Mouse (Mus musculus) heart, embryonic 16.5 days (tissue): ENCODE measurements around the gene Ttll8. TPM values are rescaled to one million over a fixed set of nuclear protein-coding genes. Genes with fewer than 3 reads are reported as not detected.
A peak's percentile ranks its signal among the peaks of the same experiment; 100 is the strongest.

Experiments used
- ATAC-seq: fragments of 200-750 bp; cut with Nextera tagmentation; replicated peaks from 2 replicates; pipeline ENCODE4 v1.8.0; 2017; ENCODE audit warnings: moderate number of reproducible peaks; ENCODE audit not compliant: insufficient read depth, low FRiP score; ENCODE audit errors: extremely low read depth
- H3K27ac ChIP-seq: fragments of 300-500 bp; sonication (generic); 2 replicates; pipeline ENCODE4 v1.5.1; 2014; ENCODE audit warnings: mild to moderate bottlenecking, low read length, control low read depth, moderate library complexity
- H3K27me3 ChIP-seq: fragments of 300-500 bp; sonication (generic); 2 replicates; pipeline ENCODE4 v1.6.1; 2014; ENCODE audit warnings: low read length, mixed read lengths; ENCODE audit not compliant: control insufficient read depth, insufficient read depth
- H3K36me3 ChIP-seq: fragments of 300-500 bp; sonication (generic); 2 replicates; pipeline ENCODE4 v1.6.1; 2014; ENCODE audit not compliant: control insufficient read depth, insufficient read depth
- H3K4me1 ChIP-seq: fragments of 300-500 bp; sonication (generic); 2 replicates; pipeline ENCODE4 v1.6.1; 2014; ENCODE audit warnings: low read length, mixed read lengths; ENCODE audit not compliant: control insufficient read depth, insufficient read depth
- H3K4me2 ChIP-seq: fragments of 300-500 bp; sonication (generic); 2 replicates; pipeline ENCODE4 v1.6.1; 2014; ENCODE audit warnings: low read depth, mild to moderate bottlenecking, control low read depth, low read length
- H3K4me3 ChIP-seq: fragments of 300-500 bp; sonication (generic); 2 replicates; pipeline ENCODE4 v1.5.1; 2014; ENCODE audit warnings: mild to moderate bottlenecking, control low read depth, low read length
- H3K9ac ChIP-seq: fragments of 300-500 bp; sonication (generic); 2 replicates; pipeline ENCODE4 v1.6.1; 2014; ENCODE audit warnings: low read length, control low read depth
- H3K9me3 ChIP-seq: fragments of 300-500 bp; sonication (generic); replicated peaks from 2 replicates; pipeline ENCODE4 v1.6.1; 2016; ENCODE audit warnings: low read length; ENCODE audit not compliant: control insufficient read depth
- WGBS: fragments of 180-500 bp; shearing (Covaris S2); extraction: QIAGEN DNeasy Blood & Tissue Kit; methylation state at CpG from one replicate; pipeline ENCODE4 v1.1.7; 2014; 5-methylcytosine and 5-hydroxymethylcytosine counted together
- polyA plus RNA-seq: library from polyadenylated mRNA; unstranded; fragments of >200 nt; fragmentation: Nextera tagmentation; extraction: Ambion mirVana; gene quantifications from 2 replicates; pipeline ENCODE4 v1.2.1, GENCODE M21; 2015

Gene Ttll8
- polyA plus RNA-seq, 1 experiment from 2014 or later, result not detected

DNA sequence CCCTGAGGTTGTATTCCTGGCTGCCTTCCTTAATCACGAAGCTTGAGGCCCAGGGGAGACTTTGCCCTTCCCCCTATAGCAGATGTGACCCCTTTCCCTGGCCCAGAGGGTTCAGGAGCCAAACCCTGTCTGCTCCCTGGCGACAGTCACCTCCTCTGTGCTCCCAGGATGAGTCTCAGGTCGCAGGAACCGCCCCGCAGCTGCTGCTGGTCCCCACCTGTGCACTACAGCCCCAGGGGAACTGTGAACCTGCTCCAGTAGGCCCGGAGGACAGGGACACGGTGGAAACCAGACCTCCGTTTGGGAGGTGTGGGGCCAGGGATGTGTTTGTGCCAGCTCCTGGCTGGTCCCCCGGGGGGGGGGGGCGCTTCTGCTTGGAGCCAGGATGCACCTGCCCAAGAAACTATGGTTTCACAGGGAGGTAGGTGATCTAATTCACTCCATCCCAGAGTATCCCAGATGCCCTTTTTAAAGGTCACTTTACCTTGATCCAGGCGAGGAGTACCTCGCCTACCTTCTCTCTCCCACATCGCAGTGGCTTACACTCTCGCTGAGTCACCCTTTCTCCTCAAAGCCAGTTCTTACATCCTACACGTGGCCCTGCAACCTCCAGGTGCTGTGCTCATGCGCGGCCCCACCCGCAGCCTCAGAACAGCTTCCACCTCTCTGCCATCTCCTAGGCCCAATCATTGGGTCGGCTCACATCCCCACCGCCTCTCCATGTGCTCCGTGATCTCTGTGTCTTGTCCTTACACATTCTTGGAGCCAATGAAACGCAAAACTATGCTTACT lies 72.8 kb downstream of the Ttll8 start:
- Histone ChIP-seq H3K4me1 (no peaks in the 10 kb centered on the region), H3K36me3 (no peaks in the 10 kb centered on the region), H3K4me3 (no peak overlapping the region), H3K9me3 (no peaks in the 10 kb centered on the region), H3K27me3 (no peaks in the 10 kb centered on the region), H3K4me2 (no peak overlapping the region), H3K27ac (no peak overlapping the region), H3K9ac (no peak overlapping the region)
- ATAC-seq, result no peak
- WGBS, result 60% methylated on average over 22 of the region's 22 CpGs

DNA sequence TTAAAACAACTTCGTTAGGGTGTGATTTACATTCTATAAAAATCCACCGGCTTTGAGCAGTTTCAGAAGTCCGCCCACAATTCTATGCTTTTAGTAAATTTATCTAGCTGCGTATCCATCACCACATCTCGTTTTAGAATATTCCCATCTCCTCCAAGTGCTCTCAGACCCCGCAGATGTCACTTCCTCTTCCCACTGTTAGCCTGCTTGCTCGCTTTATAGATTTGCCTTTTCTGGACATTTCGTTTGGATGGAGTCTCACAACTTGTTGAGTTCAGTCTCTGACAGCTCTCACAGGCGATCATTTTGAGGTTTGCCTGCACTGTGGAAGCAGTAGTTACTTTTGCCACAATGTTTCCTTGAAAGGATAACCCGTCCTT lies 77.2 kb downstream of the Ttll8 start:
- no peak overlapping the region for H3K4me3 ChIP-seq
- no peak for ATAC-seq
- no peak overlapping the region for H3K4me2 ChIP-seq
- H3K36me3 ChIP-seq, result no peaks in the 10 kb centered on the region
- no peak overlapping the region for H3K9ac ChIP-seq
- WGBS, result 81% methylated on average over 10 of the region's 10 CpGs
- peaks cover 10% of the 10 kb centered on the region for H3K4me1 ChIP-seq
- no peak overlapping the region for H3K27ac ChIP-seq
- no peaks in the 10 kb centered on the region for H3K9me3 ChIP-seq
- no peaks in the 10 kb centered on the region for H3K27me3 ChIP-seq

DNA sequence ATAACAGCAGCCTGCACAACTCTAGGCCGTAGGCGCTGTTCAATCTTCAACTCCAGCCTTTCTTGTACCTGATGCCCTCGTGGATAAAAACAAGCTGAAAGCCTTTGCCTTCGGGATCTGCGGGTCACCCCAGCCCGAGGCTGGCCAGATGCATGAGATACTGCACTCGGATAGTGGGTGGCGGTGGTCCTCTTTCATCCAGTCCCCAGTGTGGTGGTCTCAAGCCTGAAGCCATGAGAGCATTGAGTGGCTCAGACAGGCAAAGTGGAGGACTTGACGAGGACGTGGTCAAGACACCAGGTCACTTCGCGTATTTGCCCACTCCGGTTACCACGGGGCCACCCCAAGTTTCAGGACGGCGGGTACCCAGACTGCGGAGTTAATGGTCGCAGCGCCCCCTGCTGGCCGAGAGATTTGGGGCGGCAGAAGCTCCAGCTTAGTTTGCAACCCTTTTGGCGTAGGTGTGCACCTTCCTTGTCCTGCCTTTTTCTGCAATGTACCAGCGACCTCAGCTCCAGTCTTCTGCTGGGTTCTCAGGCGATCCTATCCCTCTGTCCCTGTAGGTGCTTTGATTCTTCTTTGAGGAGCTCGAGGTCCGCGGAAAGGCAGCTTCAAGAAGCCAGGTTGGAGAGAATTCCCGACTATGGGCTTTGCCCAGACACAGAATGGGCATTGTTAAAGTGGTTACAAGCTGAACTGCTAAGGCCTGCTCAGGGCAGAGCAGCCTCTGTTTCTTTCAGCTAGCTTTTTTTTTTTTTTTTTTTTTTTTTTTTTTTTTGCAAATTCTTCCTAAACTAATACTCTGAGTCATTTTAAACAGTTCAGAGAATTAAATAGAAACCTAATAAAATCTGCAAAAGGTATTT lies 77.8 kb downstream of the Ttll8 start:
- no peak overlapping the region; the same call in 1 of the 2 replicates for H3K9ac ChIP-seq
- 12% methylated on average over 28 of the region's 28 CpGs for WGBS
- H3K9me3 ChIP-seq, result no peaks in the 10 kb centered on the region
- peak overlapping the region; percentile 43; the same call in 1 of the 2 replicates for H3K4me2 ChIP-seq
- H3K27me3 ChIP-seq, result no peaks in the 10 kb centered on the region
- ATAC-seq, result peak; percentile 34; the same call in 1 of the 2 replicates
- no peaks in the 10 kb centered on the region for H3K36me3 ChIP-seq
- H3K27ac ChIP-seq, result no peak overlapping the region
- no peak overlapping the region for H3K4me3 ChIP-seq
- peaks cover 10% of the 10 kb centered on the region for H3K4me1 ChIP-seq

DNA sequence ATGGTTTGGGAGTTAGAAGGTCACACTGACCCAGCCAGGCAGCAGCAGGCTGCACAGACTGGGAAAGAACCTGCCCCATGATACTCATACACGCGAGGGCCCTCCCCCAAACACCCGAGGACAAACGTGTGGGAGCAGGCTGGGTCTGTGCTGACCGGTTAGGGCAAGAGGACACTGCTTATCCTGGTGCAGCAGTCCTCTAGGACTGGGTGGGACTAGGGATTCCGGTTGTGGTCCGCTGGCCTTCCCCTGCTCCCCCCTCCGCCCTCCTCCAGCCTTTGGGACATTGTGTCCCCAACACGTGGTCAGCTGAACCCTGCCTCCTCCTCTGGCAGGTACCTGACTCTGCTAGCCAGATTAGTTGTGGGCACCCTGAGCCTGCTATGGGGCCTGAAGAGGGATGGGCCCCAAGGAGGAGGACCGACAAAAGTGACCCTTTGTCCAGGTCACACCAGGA lies 78.6 kb downstream of the Ttll8 start:
- no peaks in the 10 kb centered on the region for H3K36me3 ChIP-seq
- H3K9ac ChIP-seq, result peak overlapping the region; percentile 24; the same call in 1 of the 2 replicates
- no peaks in the 10 kb centered on the region for H3K9me3 ChIP-seq
- no peaks in the 10 kb centered on the region for H3K27me3 ChIP-seq
- H3K27ac ChIP-seq, result no peak overlapping the region
- H3K4me2 ChIP-seq, result no peak overlapping the region
- peak; percentile 51 for ATAC-seq
- H3K4me1 ChIP-seq, result peaks cover 10% of the 10 kb centered on the region
- WGBS, result 31% methylated on average over 10 of the region's 10 CpGs
- no peak overlapping the region for H3K4me3 ChIP-seq

DNA sequence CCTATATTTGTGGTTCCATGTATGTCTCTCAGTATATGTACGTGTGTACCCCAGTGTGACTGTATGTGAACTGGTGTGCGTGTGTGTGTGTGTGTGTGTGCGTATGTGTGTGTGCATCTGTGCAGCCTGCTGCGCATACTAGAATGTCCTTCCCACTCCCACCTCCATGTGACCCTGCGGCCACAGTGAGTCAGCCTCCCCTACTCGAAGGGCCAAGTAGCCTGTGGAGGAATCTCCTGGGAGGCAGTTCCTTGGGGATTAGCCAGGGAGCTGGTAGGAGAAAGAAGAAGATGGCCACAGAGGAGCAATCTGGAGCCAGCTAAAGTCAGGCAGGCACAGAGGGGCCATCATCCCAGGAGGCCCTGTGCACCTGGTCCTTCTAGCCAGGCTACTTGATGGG lies 79.7 kb downstream of the Ttll8 start:
- whole genome bisulfite sequencing, result 79% methylated on average over 6 of the region's 6 CpGs
- Histone ChIP-seq H3K27me3 (no peaks in the 10 kb centered on the region), H3K4me2 (no peak overlapping the region), H3K4me1 (peaks cover 10% of the 10 kb centered on the region), H3K27ac (no peak overlapping the region), H3K4me3 (no peak overlapping the region), H3K9ac (no peak overlapping the region), H3K9me3 (no peaks in the 10 kb centered on the region), H3K36me3 (no peaks in the 10 kb centered on the region)
- no peak for ATAC-seq

DNA sequence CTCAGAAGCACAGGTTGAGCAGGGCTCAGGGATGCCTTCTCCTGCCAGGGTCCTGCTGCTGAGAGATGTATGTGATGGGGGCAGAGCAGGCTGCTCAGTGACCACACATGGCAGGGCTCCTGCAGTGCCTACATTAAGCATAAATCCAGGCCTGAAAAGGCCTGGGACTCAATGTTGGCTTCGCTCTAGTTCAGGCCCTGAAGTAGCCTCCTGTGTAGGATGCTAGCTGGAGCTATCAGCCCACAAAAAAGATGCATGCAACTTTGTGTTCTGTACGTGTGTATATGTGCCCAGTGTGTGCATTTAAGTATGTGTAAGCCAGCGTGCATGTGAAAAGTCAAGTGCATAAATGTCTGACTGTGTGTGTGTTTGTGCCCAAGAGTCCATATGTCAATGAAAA lies 80.2 kb downstream of the Ttll8 start:
- no peak for ATAC-seq
- Histone ChIP-seq H3K27me3 (no peaks in the 10 kb centered on the region), H3K4me2 (no peak overlapping the region), H3K9me3 (no peaks in the 10 kb centered on the region), H3K36me3 (no peaks in the 10 kb centered on the region), H3K9ac (no peak overlapping the region), H3K27ac (no peak overlapping the region), H3K4me1 (peaks cover 10% of the 10 kb centered on the region), H3K4me3 (no peak overlapping the region)
- WGBS, result 85% methylated on average over 3 of the region's 3 CpGs

DNA sequence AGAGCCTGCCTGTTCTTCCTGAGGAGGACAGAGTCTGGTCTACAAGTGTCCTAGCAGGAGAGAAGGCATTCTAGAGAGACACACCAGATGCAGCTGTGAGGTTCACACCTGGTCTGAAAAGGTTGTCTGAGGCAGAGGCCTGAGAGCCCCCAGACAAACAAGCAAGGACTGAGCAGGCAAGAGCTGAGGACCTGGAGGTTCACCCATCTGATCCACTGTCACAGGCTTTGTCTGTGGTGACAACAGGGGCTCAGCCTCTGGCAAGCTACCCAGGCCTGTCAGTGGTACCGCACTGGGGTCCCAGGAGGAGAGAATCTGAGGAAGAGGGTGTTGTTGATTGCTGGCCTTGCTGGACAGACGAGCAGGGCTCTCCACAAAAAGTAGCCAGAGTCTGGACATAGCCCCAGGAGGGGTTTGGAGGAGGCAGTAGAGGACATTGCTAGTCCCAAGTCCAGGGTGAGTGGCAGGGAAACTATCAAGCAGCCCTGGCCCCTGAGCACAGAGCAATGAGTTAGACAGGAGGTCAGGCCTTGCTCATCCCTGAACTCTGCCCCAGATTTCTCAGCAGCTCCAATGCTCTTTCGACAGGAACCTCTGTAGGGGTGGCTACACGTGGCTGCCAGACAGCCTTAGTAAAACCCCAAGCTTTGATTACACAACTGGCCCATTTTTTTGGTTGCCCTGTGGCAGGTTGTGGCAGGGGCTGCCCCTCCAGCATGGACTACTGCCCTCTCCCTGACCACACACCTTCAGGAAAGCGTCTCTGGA lies 83.6 kb downstream of the Ttll8 start:
- Histone ChIP-seq H3K27me3 (no peaks in the 10 kb centered on the region), H3K4me3 (no peak overlapping the region), H3K9ac (no peak overlapping the region), H3K4me2 (no peak overlapping the region), H3K36me3 (no peaks in the 10 kb centered on the region), H3K9me3 (no peaks in the 10 kb centered on the region), H3K27ac (no peak overlapping the region), H3K4me1 (peaks cover 30% of the 10 kb centered on the region)
- ATAC-seq, result no peak
- WGBS, result 74% methylated on average over 5 of the region's 5 CpGs

DNA sequence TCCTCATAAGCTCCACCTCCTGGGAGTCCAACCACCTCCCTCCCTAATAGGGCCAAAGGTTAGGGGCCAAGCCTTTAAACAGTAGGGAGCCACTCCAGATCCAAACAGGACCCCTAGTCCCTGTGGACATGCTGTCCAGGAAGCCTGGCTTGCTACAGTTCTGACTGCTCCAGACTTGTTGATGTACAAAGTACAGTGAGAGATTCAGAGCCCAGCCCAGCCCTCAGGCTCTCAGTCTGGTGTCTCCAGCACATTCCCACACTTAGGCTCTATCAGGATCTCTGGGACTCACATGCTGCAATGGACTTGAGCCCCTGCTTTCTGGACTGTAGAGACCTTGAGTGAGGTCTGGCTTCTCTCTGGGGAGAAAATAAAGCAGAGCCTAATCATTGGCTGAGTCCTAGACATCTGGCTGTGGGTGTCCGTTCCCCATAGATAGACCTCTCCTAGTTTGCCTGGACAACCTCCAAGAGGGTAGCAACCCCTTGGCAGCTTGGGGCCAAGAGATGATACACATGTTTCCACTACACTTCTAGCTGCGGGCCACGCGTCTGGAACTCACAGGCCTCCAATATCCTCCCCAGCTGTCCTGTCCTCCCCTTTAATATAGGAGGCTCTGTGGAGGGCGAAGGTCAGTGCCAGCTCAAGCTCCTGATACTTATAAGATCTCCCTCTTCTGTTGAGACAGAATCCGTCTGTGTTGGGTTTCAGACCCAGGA lies 86.0 kb downstream of the Ttll8 start:
- peak overlapping the region; percentile 48 for H3K4me2 ChIP-seq
- H3K36me3 ChIP-seq, result peaks cover 10% of the 10 kb centered on the region
- no peak overlapping the region for H3K4me3 ChIP-seq
- peak; percentile 34 for ATAC-seq
- WGBS, result 53% methylated on average over 6 of the region's 6 CpGs
- H3K9me3 ChIP-seq, result no peaks in the 10 kb centered on the region
- no peak overlapping the region for H3K9ac ChIP-seq
- no peaks in the 10 kb centered on the region for H3K27me3 ChIP-seq
- H3K4me1 ChIP-seq, result peaks cover 42% of the 10 kb centered on the region
- peak overlapping the region; percentile 95 for H3K27ac ChIP-seq
